Mouse (Mus musculus) embryonic fibroblast, embryonic 13.5 days (primary cell): Measurements from ENCODE around the gene Pgf.

Experiments
- CTCF ChIP-seq: IDR thresholded peaks from 2 replicates; pipeline ENCODE4 v1.5.1; 2011; ENCODE audit warnings: mild to moderate bottlenecking, control low read depth, low read length, moderate library complexity, borderline replicate concordance; ENCODE audit not compliant: insufficient read depth
- POLR2A ChIP-seq: IDR thresholded peaks from 2 replicates; pipeline ENCODE4 v1.6.1; 2011; ENCODE audit warnings: low read depth, mild to moderate bottlenecking, control low read depth, low read length, moderate library complexity

DNA sequence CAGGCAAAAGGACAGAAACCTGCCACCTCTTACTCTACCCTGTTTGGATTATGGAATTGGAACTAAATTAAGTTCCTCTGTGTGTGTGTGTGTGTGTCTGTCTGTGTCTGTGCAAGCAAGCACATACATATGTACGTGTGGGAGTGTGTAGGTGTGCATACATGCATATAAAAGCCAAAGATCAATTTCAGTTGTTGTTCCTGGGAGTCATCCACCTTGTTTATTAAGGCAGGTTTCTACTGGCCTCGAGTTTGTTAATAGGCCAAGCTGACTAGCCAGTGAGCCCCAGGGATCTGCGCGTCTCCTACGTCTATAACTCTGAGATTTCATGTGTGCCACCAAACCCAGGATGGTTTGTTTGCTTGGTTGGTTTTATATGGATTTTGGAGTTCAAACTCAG is 52.8 kb downstream of the Pgf start:
- no peak for TF ChIP-seq CTCF
- no peak for TF ChIP-seq POLR2A
